Mouse (Mus musculus): ENCODE data around the gene Psmg1. TPM values are rescaled to one million over a fixed set of nuclear protein-coding genes. Genes with fewer than 3 reads are reported as not detected.
"Not testable (repeated sequence)": the region's sequence is repeated elsewhere in the genome, so short reads cannot be mapped to it uniquely, and the experiment has no call there.

Gene Psmg1
- total RNA-seq, 2 experiments from 2014 or later = 8.0 to 9.9 TPM

DNA sequence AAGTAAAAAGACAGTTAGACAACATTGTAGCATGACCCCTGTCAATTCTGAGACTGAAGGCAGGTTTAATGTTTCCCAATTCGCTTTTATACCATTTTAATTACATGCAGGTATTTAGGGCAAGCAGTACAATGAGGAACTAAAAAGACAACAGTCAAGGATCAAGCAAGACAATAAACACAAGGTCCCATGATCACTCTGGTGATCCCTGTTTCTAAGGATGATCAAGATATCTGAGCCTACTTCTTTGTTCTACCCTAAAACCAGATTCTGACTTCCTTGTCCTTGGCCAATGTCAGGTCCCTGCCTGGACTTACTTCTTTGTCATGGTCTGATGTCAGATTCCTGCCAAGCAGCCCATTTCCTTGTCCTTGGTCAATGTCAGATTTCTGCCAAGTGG lies 29.3 kb downstream of the Psmg1 start:
- ATAC-seq (replicated peaks; ENCODE audit: low FRiP score, poor library complexity, severe bottlenecking) = not testable (repeated sequence)

DNA sequence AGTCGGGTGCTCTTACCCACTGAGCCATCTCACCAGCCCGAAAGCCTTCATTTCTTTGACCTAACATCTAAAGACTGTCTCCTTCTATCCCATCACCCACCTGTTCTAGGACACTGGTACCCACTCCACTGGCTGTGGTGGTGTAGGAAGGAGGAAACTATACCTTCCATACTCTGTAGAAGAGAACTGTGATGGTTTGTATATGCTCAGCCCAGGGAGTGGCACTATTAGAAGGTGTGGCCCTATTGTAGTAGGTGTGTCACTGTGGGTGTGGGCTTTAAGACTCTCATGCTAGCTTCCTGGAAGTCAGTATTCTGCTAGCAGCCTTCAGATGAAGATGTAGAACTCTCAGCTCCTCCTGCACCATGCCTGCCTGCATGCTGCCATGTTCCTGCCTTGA lies 30.1 kb downstream of the Psmg1 start:
- ATAC-seq (replicated peaks; ENCODE audit: low FRiP score, poor library complexity, severe bottlenecking) = not testable (repeated sequence)

DNA sequence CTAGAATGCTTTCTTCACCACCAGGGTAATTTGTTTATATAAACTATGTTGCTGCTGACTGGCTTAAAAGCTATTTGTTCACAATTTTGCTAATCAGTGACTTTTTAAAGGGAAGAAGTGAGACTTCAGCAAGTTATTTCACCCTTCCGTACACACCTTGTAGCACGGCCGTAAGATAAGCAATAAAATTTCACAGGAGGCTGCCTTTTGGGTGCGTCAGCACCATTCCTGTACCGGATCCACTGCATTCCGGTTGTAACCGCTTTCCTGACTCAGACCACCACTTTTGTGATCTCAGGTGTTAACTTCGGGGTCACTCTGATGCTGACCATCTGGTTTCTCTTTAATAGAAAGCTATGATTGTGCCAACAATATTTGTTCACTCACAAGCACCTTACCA lies 32.7 kb downstream of the Psmg1 start:
- ATAC-seq (replicated peaks; ENCODE audit: low FRiP score, poor library complexity, severe bottlenecking) = no peak

DNA sequence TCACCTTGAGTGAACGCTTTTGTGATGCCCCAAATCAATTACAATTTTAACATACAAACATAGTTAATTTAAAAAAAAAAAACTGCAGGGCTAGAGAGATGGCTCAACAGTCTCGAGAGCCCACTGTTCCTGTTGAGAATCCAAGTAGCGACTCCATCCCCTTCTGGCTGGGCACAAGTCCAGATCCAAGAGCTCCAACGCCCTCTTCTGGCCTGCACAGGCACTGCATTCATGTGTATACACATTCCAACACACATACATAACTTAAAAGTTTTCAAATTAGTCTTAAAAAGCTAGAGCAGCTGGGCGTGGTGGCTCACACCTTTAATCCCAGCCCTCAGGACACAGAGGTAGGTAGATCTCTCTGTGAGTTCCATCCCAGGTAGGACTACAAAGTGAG lies 34.1 kb downstream of the Psmg1 start:
- ATAC-seq (replicated peaks; ENCODE audit: low FRiP score, poor library complexity, severe bottlenecking) = no peak

DNA sequence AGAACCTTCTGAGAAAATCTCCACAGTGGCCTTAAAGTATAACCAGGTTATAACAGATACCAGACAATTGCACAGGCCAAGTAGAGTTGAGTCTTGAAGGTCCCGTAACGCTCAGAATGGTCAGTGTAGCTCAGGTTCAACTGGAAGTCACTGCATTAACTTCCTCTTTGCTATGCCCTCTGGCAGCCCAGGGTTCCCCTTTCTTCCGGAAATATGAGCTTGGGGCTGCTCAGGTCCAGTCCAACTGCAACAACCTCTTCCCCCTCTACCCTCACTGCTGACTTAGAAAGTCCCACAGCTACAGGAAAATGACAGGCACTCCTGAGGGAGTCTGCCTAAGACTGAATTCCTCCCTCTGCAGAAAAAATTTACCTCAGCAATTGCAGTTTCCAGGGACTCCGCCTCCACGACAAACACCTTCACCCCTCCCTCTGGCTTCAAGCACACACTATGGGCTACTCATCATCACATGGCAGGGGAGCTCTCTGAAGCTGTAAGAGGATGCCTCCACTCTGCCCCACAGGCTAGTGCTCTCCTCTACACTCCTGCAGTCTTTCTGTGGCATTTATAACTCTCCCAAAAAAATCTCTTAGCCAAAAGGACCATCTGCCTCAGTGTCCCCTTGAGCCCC lies 34.9 kb downstream of the Psmg1 start:
- ATAC-seq (replicated peaks; ENCODE audit: low FRiP score, poor library complexity, severe bottlenecking) = no peak

DNA sequence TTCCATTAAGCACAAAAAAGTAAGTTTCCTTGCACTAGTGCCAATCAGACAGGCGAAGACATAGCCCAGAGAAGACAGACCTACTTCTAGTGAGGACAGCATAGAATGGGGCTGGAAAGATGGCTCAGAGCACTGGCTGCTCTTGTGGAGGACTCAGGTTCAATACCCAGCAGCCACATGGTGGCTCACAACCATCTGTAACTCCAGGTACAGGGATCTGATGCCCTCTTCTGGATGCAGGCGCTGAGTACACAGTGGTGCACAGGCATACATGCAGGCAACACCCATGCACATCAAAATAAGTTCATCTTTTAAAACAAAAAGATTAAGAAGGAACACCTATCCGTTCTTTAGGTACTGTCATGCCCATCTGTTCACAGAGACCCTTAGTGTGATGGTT lies 36.4 kb downstream of the Psmg1 start:
- ATAC-seq (replicated peaks; ENCODE audit: low FRiP score, poor library complexity, severe bottlenecking) = no peak

DNA sequence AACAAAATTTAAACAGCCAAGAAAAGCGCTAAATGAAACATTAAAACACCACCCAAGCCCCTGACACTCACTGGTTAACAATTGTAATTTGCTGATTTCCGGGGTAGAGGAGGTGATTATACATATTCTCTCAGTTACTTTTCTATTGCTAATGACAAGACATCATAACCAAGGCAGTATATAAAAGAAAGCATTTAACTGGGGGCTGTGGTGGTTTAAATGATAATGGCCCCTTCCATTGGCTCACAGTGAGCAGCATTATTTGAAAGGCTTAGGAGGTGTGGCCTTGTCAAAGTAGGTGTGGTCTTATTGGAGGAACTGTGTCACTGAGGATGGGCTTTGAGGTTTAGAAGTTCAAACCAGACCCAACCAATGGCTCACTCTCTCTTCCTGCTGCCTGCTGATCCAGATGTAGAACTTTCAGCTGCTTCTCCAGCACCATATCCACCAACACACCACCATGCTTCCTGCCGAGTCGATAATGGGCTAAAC lies 37.6 kb downstream of the Psmg1 start:
- no peak for ATAC-seq (replicated peaks; ENCODE audit: low FRiP score, poor library complexity, severe bottlenecking)

DNA sequence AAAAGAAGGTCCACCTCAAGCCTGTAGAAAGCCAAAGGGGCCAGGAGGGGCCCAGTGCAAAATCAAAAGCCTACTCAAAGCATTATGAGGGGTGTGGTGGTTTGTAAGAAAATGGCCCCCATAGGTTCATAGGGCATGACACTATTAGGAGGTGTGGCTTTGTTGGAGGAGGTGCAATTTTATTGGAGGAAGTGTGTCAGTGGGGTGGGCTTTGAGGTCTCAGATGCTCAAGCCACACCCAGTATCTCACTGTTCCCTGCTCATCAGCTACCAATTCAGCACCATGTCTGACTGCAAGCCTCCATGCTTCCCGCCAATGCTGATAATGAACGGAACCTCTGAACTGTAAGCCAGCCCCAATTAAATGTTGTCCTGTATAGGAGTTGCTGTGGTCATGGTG lies 39.3 kb downstream of the Psmg1 start:
- no peak for ATAC-seq (replicated peaks; ENCODE audit: low FRiP score, poor library complexity, severe bottlenecking)

DNA sequence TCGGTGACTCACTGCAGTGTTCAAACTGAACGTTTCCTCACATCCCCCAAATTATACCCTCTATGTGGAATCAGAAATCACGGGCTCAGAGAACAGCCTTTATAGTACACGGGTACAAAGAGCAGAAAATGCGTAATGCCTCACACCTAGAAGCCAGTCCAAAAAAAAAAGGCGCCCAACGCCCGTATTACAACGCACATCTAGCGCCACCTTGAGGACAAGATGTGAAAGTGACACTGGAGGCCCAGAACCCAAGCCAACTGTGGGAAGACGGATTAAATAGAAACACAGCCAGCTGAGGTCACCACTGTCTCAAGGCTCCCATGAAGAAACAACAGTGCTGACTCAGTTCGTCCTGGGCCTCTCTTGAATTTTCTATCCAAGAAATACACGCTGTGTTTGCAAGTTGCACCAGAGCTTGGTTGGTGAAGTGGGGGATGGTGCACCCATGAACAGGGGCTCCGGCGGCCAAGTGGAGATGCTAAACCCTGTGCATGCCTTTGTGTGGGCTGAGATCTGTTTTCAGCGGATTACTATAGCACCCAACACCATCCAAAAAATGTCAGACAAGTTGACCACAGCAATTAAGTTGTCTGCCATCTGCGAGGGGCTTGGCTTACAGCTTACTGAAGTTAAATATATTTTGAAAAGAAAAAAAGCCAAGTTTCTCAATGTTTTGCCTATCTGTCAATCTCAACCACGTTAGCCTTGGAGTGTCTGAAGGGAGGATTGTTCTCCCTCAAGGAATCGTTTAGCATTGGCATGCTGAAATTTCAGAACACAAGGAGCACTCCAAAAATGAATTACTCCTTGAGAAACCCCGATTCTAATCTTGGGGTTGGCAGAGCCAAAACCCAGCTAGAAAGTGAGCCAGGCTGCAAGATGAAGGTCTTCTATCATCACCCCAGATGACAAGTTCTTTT lies 45.1 kb downstream of the Psmg1 start:
- ATAC-seq (replicated peaks; ENCODE audit: low FRiP score, poor library complexity, severe bottlenecking) = 0 out of 2 replicates have a peak, but pooled peaks have one; percentile 45

DNA sequence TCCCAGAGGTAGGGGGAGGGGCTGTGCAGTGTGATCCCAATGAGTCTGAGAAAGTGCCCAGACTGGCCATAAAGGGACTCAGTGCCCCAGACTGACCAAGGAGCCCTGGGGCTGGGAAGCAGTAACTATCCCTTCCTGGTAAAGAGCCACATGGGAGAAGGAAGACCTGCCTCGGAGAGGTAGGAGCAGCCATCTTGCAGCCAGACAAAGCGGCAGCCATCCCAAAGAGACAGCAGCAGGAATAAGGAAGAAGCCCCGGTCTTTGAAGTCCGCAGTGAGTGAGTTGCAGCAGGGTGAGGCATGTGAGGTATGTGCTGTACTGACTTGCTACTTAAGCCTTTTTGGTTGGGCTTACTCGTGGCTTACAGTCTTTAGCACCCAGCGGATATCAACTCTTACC lies 47.6 kb downstream of the Psmg1 start:
- no peak for ATAC-seq (replicated peaks; ENCODE audit: low FRiP score, poor library complexity, severe bottlenecking)

DNA sequence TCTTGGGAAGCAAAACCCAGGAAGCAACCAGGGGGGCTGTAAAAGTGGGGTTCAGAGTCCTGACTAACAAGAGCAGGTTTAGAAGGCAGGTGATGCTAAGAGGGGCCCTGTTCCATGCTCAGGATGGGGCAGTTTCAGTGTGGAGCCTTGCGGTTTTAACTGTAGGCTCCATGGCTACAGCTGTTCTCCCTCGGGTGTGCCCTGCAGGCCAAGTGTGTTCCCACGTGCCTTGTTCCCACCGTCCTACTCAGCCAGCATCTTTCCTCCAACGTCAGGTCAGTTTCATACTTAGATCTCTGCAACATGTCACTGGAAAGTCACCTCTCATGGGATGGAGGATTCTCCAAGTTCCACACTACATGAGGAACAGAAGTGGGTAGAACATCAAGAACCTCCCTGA lies 49.2 kb downstream of the Psmg1 start:
- ATAC-seq (replicated peaks; ENCODE audit: low FRiP score, poor library complexity, severe bottlenecking) = no peak

DNA sequence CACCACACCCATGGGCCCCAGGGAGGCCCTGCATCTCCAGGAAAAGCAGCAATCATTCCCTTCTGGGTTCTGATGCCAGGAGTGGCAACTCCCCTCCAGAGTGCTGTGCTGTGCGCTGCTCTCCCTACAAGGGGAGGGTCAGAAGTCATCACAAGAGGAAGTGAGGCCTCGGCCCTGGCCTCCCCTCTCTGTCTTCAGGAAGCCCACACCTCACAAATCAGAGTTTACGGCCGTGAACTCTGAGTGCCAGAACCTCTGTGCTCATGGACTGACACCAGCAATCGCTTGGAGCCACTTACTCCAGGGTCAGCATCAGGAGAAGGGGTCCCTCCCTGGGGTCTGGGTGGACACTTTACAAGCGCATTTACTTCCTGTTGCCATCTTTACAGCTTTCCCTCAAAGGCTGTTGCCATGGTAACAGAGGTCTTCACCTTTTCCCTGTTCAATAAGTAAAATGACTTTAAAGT lies 55.2 kb downstream of the Psmg1 start:
- ATAC-seq (replicated peaks; ENCODE audit: low FRiP score, poor library complexity, severe bottlenecking) = no peak

DNA sequence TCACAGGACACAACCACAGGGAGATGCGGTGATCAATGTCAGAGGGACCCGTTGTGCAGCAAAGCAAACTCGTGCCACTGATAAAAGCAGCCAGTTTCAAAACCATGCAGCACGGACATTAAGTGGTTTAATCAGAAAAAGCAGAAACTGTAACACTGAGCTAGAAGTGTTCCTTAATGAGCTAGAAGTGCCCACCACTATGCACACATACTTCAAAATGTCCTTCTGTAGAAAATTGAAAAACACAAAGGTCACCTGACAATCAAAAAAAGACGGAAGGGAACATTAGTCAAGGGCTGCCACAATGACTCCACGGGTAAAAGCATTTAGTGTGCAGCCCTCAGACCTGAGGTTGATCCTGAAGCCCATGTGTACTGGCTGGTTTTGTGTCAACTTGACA lies 57.9 kb downstream of the Psmg1 start:
- no peak for ATAC-seq (replicated peaks; ENCODE audit: low FRiP score, poor library complexity, severe bottlenecking)

DNA sequence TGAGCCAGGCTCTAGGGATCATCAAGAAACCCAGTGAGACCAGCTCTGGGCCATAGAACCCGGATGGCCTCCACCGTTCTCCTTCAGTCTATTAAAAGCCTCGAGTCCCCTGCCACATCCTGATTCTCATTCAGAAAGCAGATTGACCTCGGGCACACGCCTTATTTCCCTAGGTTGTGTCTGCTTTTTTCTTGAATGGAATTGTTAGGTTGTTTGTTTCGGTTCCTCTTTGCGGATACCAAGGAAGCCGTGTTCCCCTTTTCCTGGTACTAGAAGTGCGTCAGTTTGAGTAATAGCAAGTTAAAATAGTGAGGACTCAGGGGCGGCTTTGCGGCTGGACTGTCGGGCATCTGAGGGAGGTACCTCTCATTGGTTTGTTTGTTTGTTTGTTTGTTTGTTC lies 59.3 kb downstream of the Psmg1 start:
- ATAC-seq (replicated peaks; ENCODE audit: low FRiP score, poor library complexity, severe bottlenecking) = no peak

Other genes starting within 250 kb of the Psmg1 start
- 12.6 and 36.0 TPM in 2 replicates for gene Brwd1, start 91.6 kb upstream of the Psmg1 start, total RNA-seq (2015; ENCODE audit: low replicate concordance)
- gene Brwd1, start 91.6 kb upstream of the Psmg1 start, total RNA-seq (2017; ENCODE audit: low replicate concordance) = 16.9 and 19.0 TPM in 2 replicates
- gene Hmgn1, start 136.8 kb upstream of the Psmg1 start, total RNA-seq (2015; ENCODE audit: low replicate concordance) = 33.5 and 60.5 TPM in 2 replicates
- 9.1 and 16.9 TPM in 2 replicates for gene Hmgn1, start 136.8 kb upstream of the Psmg1 start, total RNA-seq (2017; ENCODE audit: low replicate concordance)
- 1.4 TPM in 1 of 2 replicates, not detected in the other for gene Wrb, start 154.4 kb upstream of the Psmg1 start, total RNA-seq (2015; ENCODE audit: low replicate concordance)
- 2.1 TPM in 1 of 2 replicates, not detected in the other for gene Wrb, start 154.4 kb upstream of the Psmg1 start, total RNA-seq (2017; ENCODE audit: low replicate concordance)
- not detected in 2 replicates for gene Lca5l, start 201.3 kb upstream of the Psmg1 start, total RNA-seq (2015; ENCODE audit: low replicate concordance)
- gene Lca5l, start 201.3 kb upstream of the Psmg1 start, total RNA-seq (2017; ENCODE audit: low replicate concordance) = not detected in 2 replicates
- not detected in 2 replicates for gene Sh3bgr, start 209.5 kb upstream of the Psmg1 start, total RNA-seq (2015; ENCODE audit: low replicate concordance)
- not detected in 2 replicates for gene Sh3bgr, start 209.5 kb upstream of the Psmg1 start, total RNA-seq (2017; ENCODE audit: low replicate concordance)
- gene B3galt5, start 244.8 kb upstream of the Psmg1 start, total RNA-seq (2015; ENCODE audit: low replicate concordance) = not detected in 2 replicates
- gene B3galt5, start 244.8 kb upstream of the Psmg1 start, total RNA-seq (2017; ENCODE audit: low replicate concordance) = not detected in 2 replicates